Mouse (Mus musculus) T-helper 2 cell (primary cell): ENCODE measurements around the gene Bach2.

Experiments used
- in situ Hi-C: fragments of 300-600 bp; cut with MboI, MseI; formaldehyde crosslinking; loops from one replicate; pipeline ENCODE4 v1.15.1; 2025; ENCODE audit warnings: high pct_unique_total_duplicates

Bach2 gene

GRCm38 (mm10) chr4:32385121-32385520 is 146.5 kb downstream of the Bach2 start:
- in situ Hi-C loops: no loop called here

- in situ Hi-C loops: no loop called here
Observed at GRCm38 (mm10) chr4:32385623-32386022, 147.0 kb downstream of the Bach2 start.

- in situ Hi-C loops: no loop called here
Observed at GRCm38 (mm10) chr4:32386346-32386745, 147.7 kb downstream of the Bach2 start.

- in situ Hi-C loops: no loop called here
Observed at GRCm38 (mm10) chr4:32386931-32387330, 148.3 kb downstream of the Bach2 start.

- in situ Hi-C loops: no loop called here
Observed at GRCm38 (mm10) chr4:32387479-32388240, 149.1 kb downstream of the Bach2 start.

- in situ Hi-C loops: no loop called here
Observed at GRCm38 (mm10) chr4:32388564-32388963, 150.0 kb downstream of the Bach2 start.

GRCm38 (mm10) chr4:32389107-32389800 is 150.7 kb downstream of the Bach2 start:
- in situ Hi-C loops: no loop called here

- in situ Hi-C loops: no loop called here
Observed at GRCm38 (mm10) chr4:32391260-32391659, 152.7 kb downstream of the Bach2 start.

GRCm38 (mm10) chr4:32393226-32393625 is 154.6 kb downstream of the Bach2 start:
- in situ Hi-C loops: no loop called here

GRCm38 (mm10) chr4:32393951-32394350 is 155.3 kb downstream of the Bach2 start:
- in situ Hi-C loops: no loop called here

- in situ Hi-C loops: no loop called here
Observed at GRCm38 (mm10) chr4:32394850-32395249, 156.2 kb downstream of the Bach2 start.

GRCm38 (mm10) chr4:32401459-32401858 is 162.9 kb downstream of the Bach2 start:
- in situ Hi-C loops: loop anchor here (10.0 kb wide), 1 partner anchor 117 kb away; no protein-coding TSS in a partner anchor

GRCm38 (mm10) chr4:32403506-32403905 is 164.9 kb downstream of the Bach2 start:
- in situ Hi-C loops: loop anchor here (10.0 kb wide), 1 partner anchor 119 kb away; no protein-coding TSS in a partner anchor

- in situ Hi-C loops: loop anchor here (10.0 kb wide), 1 partner anchor 121 kb away; no protein-coding TSS in a partner anchor
Observed at GRCm38 (mm10) chr4:32405149-32405882, 166.7 kb downstream of the Bach2 start.

- in situ Hi-C loops: loop anchor here (10.0 kb wide), 1 partner anchor 121 kb away; no protein-coding TSS in a partner anchor
Observed at GRCm38 (mm10) chr4:32405985-32406384, 167.4 kb downstream of the Bach2 start.

- in situ Hi-C loops: loop anchor here (10.0 kb wide), 1 partner anchor 124 kb away; no protein-coding TSS in a partner anchor
Observed at GRCm38 (mm10) chr4:32408535-32408934, 169.9 kb downstream of the Bach2 start.

GRCm38 (mm10) chr4:32409116-32409880 is 170.7 kb downstream of the Bach2 start:
- in situ Hi-C loops: loop anchor here (10.0 kb wide), 1 partner anchor 124 kb away; no protein-coding TSS in a partner anchor

- in situ Hi-C loops: no loop called here
Observed at GRCm38 (mm10) chr4:32413063-32413462, 174.5 kb downstream of the Bach2 start.

GRCm38 (mm10) chr4:32413505-32413904 is 174.9 kb downstream of the Bach2 start:
- in situ Hi-C loops: no loop called here

- in situ Hi-C loops: no loop called here
Observed at GRCm38 (mm10) chr4:32414959-32415358, 176.4 kb downstream of the Bach2 start.

GRCm38 (mm10) chr4:32417939-32418338 is 179.3 kb downstream of the Bach2 start:
- in situ Hi-C loops: no loop called here
